Mouse (Mus musculus) neural tube, embryonic 15.5 days (tissue): Measurements from ENCODE around the gene Pmfbp1. TPM values are rescaled to one million over a fixed set of nuclear protein-coding genes. Genes with fewer than 3 reads are reported as not detected.

Experiments used
- polyA plus RNA-seq: library from polyadenylated mRNA; unstranded; fragments of >200 nt; fragmentation: Nextera tagmentation; extraction: Ambion mirVana; gene quantifications from 2 replicates; pipeline ENCODE4 v1.2.1, GENCODE M21; 2015

Pmfbp1 gene
- polyA plus RNA-seq, 1 experiment from 2014 or later, result 1.5 TPM

Other genes starting within 250 kb of the Pmfbp1 start
- 13.8 and 17.2 TPM in 2 replicates for gene Dhx38, start 71.8 kb downstream of the Pmfbp1 start, polyA plus RNA-seq
- 28.7 and 29.6 TPM in 2 replicates for gene Txnl4b, start 71.9 kb downstream of the Pmfbp1 start, polyA plus RNA-seq
- gene Hp, start 85.1 kb downstream of the Pmfbp1 start, polyA plus RNA-seq, result 0.51 and 1.7 TPM in 2 replicates
- 33.0 and 35.5 TPM in 2 replicates for gene Dhodh, start 114.6 kb downstream of the Pmfbp1 start, polyA plus RNA-seq
- gene Pkd1l3, start 120.5 kb downstream of the Pmfbp1 start, polyA plus RNA-seq, result 0.04 and 0.22 TPM in 2 replicates
- 145 and 146 TPM in 2 replicates for gene Ist1, start 199.2 kb downstream of the Pmfbp1 start, polyA plus RNA-seq
- 54.0 and 62.0 TPM in 2 replicates for gene Zfp821, start 211.5 kb downstream of the Pmfbp1 start, polyA plus RNA-seq
- gene Atxn1l, start 243.7 kb downstream of the Pmfbp1 start, polyA plus RNA-seq, result 3.3 and 3.7 TPM in 2 replicates